Mouse (Mus musculus) E14TG2a.4 (cell line): ENCODE data around the gene Vinac1.

Experiments
- CTCF ChIP-seq: conservative IDR thresholded peaks from 2 replicates; pipeline ENCODE4 v1.5.1; 2014; ENCODE audit warnings: low read length
- POU5F1 ChIP-seq: IDR thresholded peaks from 2 replicates; pipeline ENCODE4 v1.6.1; 2014; ENCODE audit warnings: low read length, borderline replicate concordance

GRCm38 (mm10) chr2:129061456-129062059, 13.6 kb upstream of the Vinac1 start:
- no peak for TF ChIP-seq CTCF
- TF ChIP-seq POU5F1 = no peak
